Mouse (Mus musculus) G1E-ER4 (cell line): ENCODE results near the gene Nfix. TPM values are rescaled to one million over a fixed set of nuclear protein-coding genes. Genes with fewer than 3 reads are reported as not detected.

ENCODE experiments used
- GATA1 ChIP-seq: IDR thresholded peaks from one replicate; pipeline ENCODE4 v1.8.0; 2012; ENCODE audit warnings: low read length, inconsistent platforms
- polyA plus RNA-seq: library from polyadenylated mRNA; stranded (reverse); fragments of >175 nt; gene quantifications from 2 replicates; pipeline ENCODE4 v1.2.3, GENCODE M21; 2012

Nfix gene
- 16.4 and 17.8 TPM in 2 replicates for polyA plus RNA-seq

GRCm38 (mm10) chr8:84799999-84800831 is at the start of gene Nfix:
Gene Nfix (minus strand): TSS chr8:84800344.
- TF ChIP-seq GATA1, result no peak

GRCm38 (mm10) chr8:84847684-84848435 is 47.7 kb upstream of the Nfix start:
- TF ChIP-seq GATA1, result peak; percentile 85

GRCm38 (mm10) chr8:84846722-84847572 is 46.8 kb upstream of the Nfix start, which contains the start of gene Calr:
Gene Calr (minus strand): TSS chr8:84846934.
- no peak for TF ChIP-seq GATA1

- TF ChIP-seq GATA1, result no peak
Measured at GRCm38 (mm10) chr8:84846094-84846721, 46.1 kb upstream of the Nfix start.

GRCm38 (mm10) chr8:84845355-84846093 is 45.4 kb upstream of the Nfix start:
- no peak for TF ChIP-seq GATA1

- TF ChIP-seq GATA1, result no peak
Measured at GRCm38 (mm10) chr8:84844397-84845070, 44.4 kb upstream of the Nfix start.

GRCm38 (mm10) chr8:84841514-84841913 is 41.4 kb upstream of the Nfix start:
- TF ChIP-seq GATA1, result no peak

GRCm38 (mm10) chr8:84840248-84840999 is 40.3 kb upstream of the Nfix start, which contains the start of gene Rad23a:
Gene Rad23a (minus strand): TSS chr8:84840665.
- no peak for TF ChIP-seq GATA1

GRCm38 (mm10) chr8:84839875-84840247 is 39.7 kb upstream of the Nfix start:
- no peak for TF ChIP-seq GATA1

GRCm38 (mm10) chr8:84839411-84839810 is 39.3 kb upstream of the Nfix start:
- no peak for TF ChIP-seq GATA1

GRCm38 (mm10) chr8:84838513-84838912 is 38.4 kb upstream of the Nfix start:
- TF ChIP-seq GATA1, result no peak

GRCm38 (mm10) chr8:84837912-84838470 is 37.8 kb upstream of the Nfix start:
- no peak for TF ChIP-seq GATA1
